Mouse (Mus musculus): ENCODE data around the gene Mmp3. TPM values are rescaled to one million over a fixed set of nuclear protein-coding genes. Genes with fewer than 3 reads are reported as not detected.
"Not testable (repeated sequence)": the region's sequence is repeated elsewhere in the genome, so short reads cannot be mapped to it uniquely, and the experiment has no call there.

The Mmp3 gene
- polyA plus RNA-seq (2016; fragmentation: Nextera tagmentation; extraction: Ambion mirVana): not detected in 2 replicates

DNA sequence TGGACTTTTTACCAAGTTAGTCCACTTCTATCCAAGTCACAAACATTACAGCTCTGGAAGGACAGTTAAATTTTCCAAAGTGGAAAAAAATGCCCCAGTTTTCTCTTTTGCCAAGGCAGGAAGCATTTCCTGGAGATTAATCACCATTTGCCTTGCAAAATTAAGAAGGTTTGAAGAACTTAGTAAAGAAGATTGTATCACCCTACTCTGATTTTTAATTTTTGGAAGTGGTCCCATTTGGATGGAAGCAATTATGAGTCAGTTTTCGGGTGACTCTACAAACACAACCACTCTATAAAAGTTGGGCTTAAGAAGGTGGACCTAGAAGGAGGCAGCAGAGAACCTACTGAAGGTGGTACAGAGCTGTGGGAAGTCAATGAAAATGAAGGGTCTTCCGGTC is at the start of gene Mmp3:
TSS of gene Mmp3 (plus strand) at position 301 of the 400 bp plus-strand sequence.
- Histone ChIP-seq H3K4me1 (no peaks in the 10 kb centered on the region), H3K27me3 (ENCODE audit: insufficient read depth, poor library complexity, severe bottlenecking) (no peaks in the 10 kb centered on the region), H3K36me3 (no peaks in the 10 kb centered on the region), H3K9me3 (no peaks in the 10 kb centered on the region), H3K27ac (no peak within 1 kb of the TSS), H3K4me3 (no peak within 1 kb of the TSS)
- 80% methylated on average over 2 of the region's 2 CpGs for WGBS
- no peak for DNase-seq (ENCODE audit: low spot score)

DNA sequence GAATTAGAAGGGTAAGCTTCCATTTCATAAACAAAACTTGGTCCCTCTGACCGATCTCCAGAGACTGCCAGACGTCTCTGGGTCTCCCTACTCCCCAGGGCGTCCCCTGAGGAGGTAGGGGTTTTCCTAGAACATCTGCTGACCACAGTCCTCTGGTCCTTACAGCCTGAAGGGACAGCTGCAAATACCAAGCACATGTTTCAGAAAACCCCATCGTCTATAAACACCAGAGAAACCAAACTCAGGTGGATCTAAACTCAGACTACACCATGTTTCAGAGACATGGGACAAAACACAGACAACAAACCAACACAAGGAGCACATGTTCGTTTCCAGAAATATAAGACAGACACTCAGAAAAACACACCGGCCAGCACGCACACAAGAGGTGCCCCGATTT is 49.1 kb upstream of the Mmp3 start:
- not testable (repeated sequence) for H3K27ac ChIP-seq; H3K36me3 ChIP-seq; H3K9me3 ChIP-seq; DNase-seq (ENCODE audit: low spot score); H3K4me3 ChIP-seq; H3K4me1 ChIP-seq; H3K27me3 ChIP-seq (ENCODE audit: insufficient read depth, poor library complexity, severe bottlenecking)
- WGBS: 77% methylated on average over 8 of the region's 8 CpGs

- no peak overlapping the region for H3K4me3 ChIP-seq
- 85% methylated on average over 2 of the region's 2 CpGs for WGBS
- no peaks in the 10 kb centered on the region for H3K9me3 ChIP-seq
- no peaks in the 10 kb centered on the region for H3K27me3 ChIP-seq (ENCODE audit: insufficient read depth, poor library complexity, severe bottlenecking)
- H3K4me1 ChIP-seq: no peaks in the 10 kb centered on the region
- H3K27ac ChIP-seq: no peak overlapping the region
- H3K36me3 ChIP-seq: no peaks in the 10 kb centered on the region
- no peak for DNase-seq (ENCODE audit: low spot score)
These were observed 7.7 kb downstream of the Mmp3 start for GRCm38 (mm10) chr9:7453302-7453701.

DNA sequence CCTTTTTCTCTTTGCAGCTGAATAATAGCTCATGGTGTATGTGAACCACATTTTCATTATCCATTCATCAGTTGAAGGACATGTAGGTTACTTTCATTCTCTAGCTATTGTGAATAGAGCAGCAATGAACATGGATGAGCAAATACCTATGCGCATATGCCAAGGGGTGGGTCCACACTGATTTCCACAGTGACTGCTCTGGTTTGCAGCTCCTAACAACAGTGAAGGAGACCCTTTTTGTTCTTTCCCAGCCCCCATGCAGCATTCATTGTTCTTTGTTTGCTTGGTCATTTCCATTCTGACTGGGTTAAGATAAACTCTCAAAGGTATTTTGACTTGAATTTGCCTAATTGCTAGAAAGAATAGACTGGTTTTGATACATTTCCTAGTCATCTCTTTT is 24.6 kb downstream of the Mmp3 start:
- Histone ChIP-seq H3K27me3 (ENCODE audit: insufficient read depth, poor library complexity, severe bottlenecking) (no peaks in the 10 kb centered on the region), H3K4me1 (no peaks in the 10 kb centered on the region), H3K4me3 (no peak overlapping the region), H3K36me3 (no peaks in the 10 kb centered on the region), H3K27ac (no peak overlapping the region), H3K9me3 (no peaks in the 10 kb centered on the region)
- WGBS: 97% methylated on average over 1 of the region's 1 CpGs
- DNase-seq (ENCODE audit: low spot score): no peak

GRCm38 (mm10) chr9:7483684-7484394 is 38.2 kb downstream of the Mmp3 start:
- Histone ChIP-seq H3K27me3 (ENCODE audit: insufficient read depth, poor library complexity, severe bottlenecking) (no peaks in the 10 kb centered on the region), H3K27ac (no peak overlapping the region), H3K4me1 (no peaks in the 10 kb centered on the region), H3K36me3 (no peaks in the 10 kb centered on the region), H3K9me3 (no peaks in the 10 kb centered on the region), H3K4me3 (no peak overlapping the region)
- WGBS: 63% methylated on average over 5 of the region's 5 CpGs
- DNase-seq (ENCODE audit: low spot score): no peak

- no peak for DNase-seq (ENCODE audit: low spot score)
- Histone ChIP-seq H3K27me3 (ENCODE audit: insufficient read depth, poor library complexity, severe bottlenecking) (no peaks in the 10 kb centered on the region), H3K4me1 (no peaks in the 10 kb centered on the region), H3K4me3 (no peak overlapping the region), H3K9me3 (no peaks in the 10 kb centered on the region), H3K36me3 (no peaks in the 10 kb centered on the region), H3K27ac (no peak overlapping the region)
- WGBS: 89% methylated on average over 3 of the region's 3 CpGs
These were observed 55.5 kb downstream of the Mmp3 start for GRCm38 (mm10) chr9:7501138-7501537.

GRCm38 (mm10) chr9:7502051-7502450 is 56.4 kb downstream of the Mmp3 start, which contains the start of gene Mmp10:
Gene Mmp10 (plus strand): TSS chr9:7502352.
- no peaks in the 10 kb centered on the region for H3K27me3 ChIP-seq (ENCODE audit: insufficient read depth, poor library complexity, severe bottlenecking)
- H3K27ac ChIP-seq: no peak within 1 kb of the TSS
- H3K9me3 ChIP-seq: no peaks in the 10 kb centered on the region
- no peaks in the 10 kb centered on the region for H3K36me3 ChIP-seq
- DNase-seq (ENCODE audit: low spot score): no peak
- no peaks in the 10 kb centered on the region for H3K4me1 ChIP-seq
- 83% methylated on average over 3 of the region's 3 CpGs for WGBS
- H3K4me3 ChIP-seq: no peak within 1 kb of the TSS

Other genes starting within 250 kb of the Mmp3 start
- gene Mmp13, start 173.3 kb upstream of the Mmp3 start, polyA plus RNA-seq (2016; fragmentation: Nextera tagmentation; extraction: Ambion mirVana): 0.05 TPM in 1 of 2 replicates, not detected in the other
- not detected in 2 replicates for gene Mmp12, start 101.4 kb upstream of the Mmp3 start, polyA plus RNA-seq (2016; fragmentation: Nextera tagmentation; extraction: Ambion mirVana)
- not detected in 2 replicates for gene Mmp1b, start 57.8 kb upstream of the Mmp3 start, polyA plus RNA-seq (2016; fragmentation: Nextera tagmentation; extraction: Ambion mirVana)
- not detected in 2 replicates for gene Mmp10, start 56.5 kb downstream of the Mmp3 start, polyA plus RNA-seq (2016; fragmentation: Nextera tagmentation; extraction: Ambion mirVana)
- gene Mmp8, start 112.6 kb downstream of the Mmp3 start, polyA plus RNA-seq (2016; fragmentation: Nextera tagmentation; extraction: Ambion mirVana): 0.09 TPM in 1 of 2 replicates, not detected in the other
- not detected in 2 replicates for gene Mmp27, start 125.6 kb downstream of the Mmp3 start, polyA plus RNA-seq (2016; fragmentation: Nextera tagmentation; extraction: Ambion mirVana)
- gene Mmp20, start 182.4 kb downstream of the Mmp3 start, polyA plus RNA-seq (2016; fragmentation: Nextera tagmentation; extraction: Ambion mirVana): not detected in 2 replicates
- not detected in 2 replicates for gene Mmp7, start 246.3 kb downstream of the Mmp3 start, polyA plus RNA-seq (2016; fragmentation: Nextera tagmentation; extraction: Ambion mirVana)

Measured in heart, embryonic 10.5 days (tissue).